Mouse (Mus musculus): ENCODE measurements at regions not wholly inside any gene's neighbourhood (a gene's known extent, or its start where the extent isn't known, plus 50 kb on each side); places are given as distances from the start of the nearest gene placed in this dataset.

GRCm38 (mm10) chr4:56018212-56018611 lies 485.9 kb upstream of the Klf4 start:
- no peaks in the 10 kb centered on the region for H3K36me3 ChIP-seq (replicated peaks in 1 of 2; ENCODE audit: control insufficient read depth in 1 of 2, insufficient read depth in 1 of 2, low read length in 1 of 2)
- H3K4me3 ChIP-seq (replicated peaks in 1 of 3; ENCODE audit: low read depth in 2 of 3, low read length in 2 of 3, poor library complexity in 1 of 3) = no peak overlapping the region
- no peaks in the 10 kb centered on the region for H3K4me1 ChIP-seq (ENCODE audit: control insufficient read depth in 1 of 2, insufficient read depth in 2 of 2)
- no peak overlapping the region; the same call in 1 of the 2 replicates for H3K4me2 ChIP-seq (ENCODE audit: insufficient read depth, low read depth, poor library complexity, severe bottlenecking)
- no peaks in the 10 kb centered on the region for H3K79me2 ChIP-seq (replicated peaks; ENCODE audit: control insufficient read depth, extremely low read depth, insufficient read depth, poor library complexity, severe bottlenecking)
- no peaks in the 10 kb centered on the region for H3K27me3 ChIP-seq (replicated peaks)
- H3K9ac ChIP-seq (ENCODE audit: insufficient read depth, low read depth) = no peak overlapping the region
- dilution Hi-C loops (cut with MboI; ENCODE audit: extremely low pct_ligation_motif_present, extremely low pct_unique_long_range_greater_than_20kb, low sequenced_read_pairs) = no loop called here
- no peak for DNase-seq (ENCODE audit: extremely low read depth)
- in situ Hi-C loops (cut with MboI; ENCODE audit: low pct_ligation_motif_present, low pct_unique_long_range_greater_than_20kb, low sequenced_read_pairs) = no loop called here
- no peaks in the 10 kb centered on the region for H3K9me3 ChIP-seq (replicated peaks; ENCODE audit: low read length)
- TF ChIP-seq RCOR1 (conservative IDR thresholded peaks at IDR 0.05; ENCODE audit: low read depth, low read length) = no peak
- no peak for TF ChIP-seq MAFK (IDR thresholded peaks at IDR 0.05; ENCODE audit: insufficient replicate concordance, low read length)
- TF ChIP-seq USF1 (IDR thresholded peaks at IDR 0.05; ENCODE audit: low read depth, low read length) = no peak
- no peak for TF ChIP-seq ZMIZ1 (IDR thresholded peaks at IDR 0.05; ENCODE audit: low read depth, low read length)
- TF ChIP-seq MYC (IDR thresholded peaks at IDR 0.05; ENCODE audit: low read depth, low read length) = 0 out of 2 replicates have a peak, but pooled peaks have one; percentile 44
- TF ChIP-seq SIN3A (IDR thresholded peaks at IDR 0.05; ENCODE audit: low read length) = no peak
- peak; percentile 65 for TF ChIP-seq EP300 (IDR thresholded peaks at IDR 0.05; ENCODE audit: low read length)
- TF ChIP-seq JUN (IDR thresholded peaks at IDR 0.05; ENCODE audit: insufficient read depth, low read depth, low read length) = peak; percentile 66
- no peak for TF ChIP-seq CTCF (conservative IDR thresholded peaks at IDR 0.05 in 1 of 2, IDR thresholded peaks at IDR 0.05 in 1 of 2; ENCODE audit: low read depth in 2 of 2, low read length in 2 of 2)
- no peak for TF ChIP-seq TBP (conservative IDR thresholded peaks at IDR 0.05; ENCODE audit: low read depth, low read length)
- TF ChIP-seq CHD2 (IDR thresholded peaks at IDR 0.05; ENCODE audit: low read length) = no peak
- TF ChIP-seq MAX (IDR thresholded peaks at IDR 0.05; ENCODE audit: low read length) = no peak
- no peak for TF ChIP-seq MXI1 (IDR thresholded peaks at IDR 0.05; ENCODE audit: low read depth, low read length)
- TF ChIP-seq PAX5 (IDR thresholded peaks at IDR 0.05; ENCODE audit: low read length) = no peak
- no peak for TF ChIP-seq POLR2A (IDR thresholded peaks at IDR 0.05; ENCODE audit: low read depth, low read length)
- TF ChIP-seq JUND (conservative IDR thresholded peaks at IDR 0.05; ENCODE audit: low read depth, low read length) = peak; percentile 36; the same call in 1 of the 2 replicates
- TF ChIP-seq BHLHE40 (IDR thresholded peaks at IDR 0.05; ENCODE audit: low read depth, low read length) = peak; percentile 75
- 0 out of 2 replicates have a peak, but pooled peaks have one; percentile 19 for TF ChIP-seq ETS1 (conservative IDR thresholded peaks at IDR 0.05; ENCODE audit: low read depth, low read length)
- TF ChIP-seq POLR2AphosphoS2 (IDR thresholded peaks at IDR 0.05; ENCODE audit: low read depth, low read length) = no peak
- TF ChIP-seq IRF4 (IDR thresholded peaks at IDR 0.05; ENCODE audit: low read depth, low read length) = peak; percentile 54
- TF ChIP-seq MEF2A (IDR thresholded peaks at IDR 0.05; ENCODE audit: borderline replicate concordance, low read depth, low read length) = no peak
- no peak for TF ChIP-seq ZNF384 (IDR thresholded peaks at IDR 0.05; ENCODE audit: low read depth, low read length)
- no peak overlapping the region for H3K27ac ChIP-seq (ENCODE audit: insufficient read depth, low read depth)

- in situ Hi-C loops (cut with MboI; ENCODE audit: low pct_ligation_motif_present, low pct_unique_long_range_greater_than_20kb, low sequenced_read_pairs) = no loop called here
- no peak for DNase-seq (ENCODE audit: extremely low read depth)
- TF ChIP-seq NELFE (IDR thresholded peaks at IDR 0.05; ENCODE audit: low read depth, low read length) (no peak), SIN3A (IDR thresholded peaks at IDR 0.05; ENCODE audit: low read length) (no peak), EP300 (IDR thresholded peaks at IDR 0.05; ENCODE audit: low read length) (no peak), USF1 (IDR thresholded peaks at IDR 0.05; ENCODE audit: low read depth, low read length) (no peak), CTCF (conservative IDR thresholded peaks at IDR 0.05 in 1 of 2, IDR thresholded peaks at IDR 0.05 in 1 of 2; ENCODE audit: low read depth in 2 of 2, low read length in 2 of 2) (no peak), UBTF (IDR thresholded peaks at IDR 0.05; ENCODE audit: low read depth, low read length) (no peak), MAZ (IDR thresholded peaks at IDR 0.05; ENCODE audit: low read depth, low read length) (no peak), RAD21 (IDR thresholded peaks at IDR 0.05; ENCODE audit: low read depth, low read length) (no peak), IRF4 (IDR thresholded peaks at IDR 0.05; ENCODE audit: low read depth, low read length) (no peak), BHLHE40 (IDR thresholded peaks at IDR 0.05; ENCODE audit: low read depth, low read length) (no peak), HCFC1 (IDR thresholded peaks at IDR 0.05; ENCODE audit: low read depth, low read length) (no peak), RCOR1 (conservative IDR thresholded peaks at IDR 0.05; ENCODE audit: low read depth, low read length) (no peak), ZMIZ1 (IDR thresholded peaks at IDR 0.05; ENCODE audit: low read depth, low read length) (no peak), MEF2A (IDR thresholded peaks at IDR 0.05; ENCODE audit: borderline replicate concordance, low read depth, low read length) (no peak), SMC3 (IDR thresholded peaks at IDR 0.05; ENCODE audit: low read depth, low read length) (no peak), MAX (IDR thresholded peaks at IDR 0.05; ENCODE audit: low read length) (no peak), POLR2A (IDR thresholded peaks at IDR 0.05; ENCODE audit: low read depth, low read length) (no peak), KAT2A (IDR thresholded peaks at IDR 0.05; ENCODE audit: insufficient replicate concordance, low read length) (no peak), JUN (IDR thresholded peaks at IDR 0.05; ENCODE audit: insufficient read depth, low read depth, low read length) (no peak), TBP (conservative IDR thresholded peaks at IDR 0.05; ENCODE audit: low read depth, low read length) (no peak)
- Histone ChIP-seq H3K79me2 (replicated peaks; ENCODE audit: control insufficient read depth, extremely low read depth, insufficient read depth, poor library complexity, severe bottlenecking) (no peaks in the 10 kb centered on the region), H3K9me3 (replicated peaks; ENCODE audit: low read length) (no peaks in the 10 kb centered on the region), H3K4me2 (ENCODE audit: insufficient read depth, low read depth, poor library complexity, severe bottlenecking) (no peak overlapping the region), H3K9ac (ENCODE audit: insufficient read depth, low read depth) (no peak overlapping the region), H3K27ac (ENCODE audit: insufficient read depth, low read depth) (no peak overlapping the region), H3K27me3 (replicated peaks) (no peaks in the 10 kb centered on the region), H3K36me3 (replicated peaks in 1 of 2; ENCODE audit: control insufficient read depth in 1 of 2, insufficient read depth in 1 of 2, low read length in 1 of 2) (no peaks in the 10 kb centered on the region), H3K4me1 (ENCODE audit: control insufficient read depth in 1 of 2, insufficient read depth in 2 of 2) (no peaks in the 10 kb centered on the region), H3K4me3 (replicated peaks in 1 of 3; ENCODE audit: low read depth in 2 of 3, low read length in 2 of 3, poor library complexity in 1 of 3) (no peak overlapping the region)
- dilution Hi-C loops (cut with MboI; ENCODE audit: extremely low pct_ligation_motif_present, extremely low pct_unique_long_range_greater_than_20kb, low sequenced_read_pairs) = no loop called here
Observed at GRCm38 (mm10) chr4:56015481-56015880, 483.2 kb upstream of the Klf4 start.

Data from CH12.LX (cell line).